Mouse (Mus musculus): ENCODE results near the gene Tgfbr2.
A peak's percentile ranks its signal among the peaks of the same experiment; 100 is the strongest.
"Not testable (repeated sequence)": the region's sequence is repeated elsewhere in the genome, so short reads cannot be mapped to it uniquely, and the experiment has no call there.

Tgfbr2 gene

GRCm38 (mm10) chr9:116076946-116077345 lies 98.2 kb downstream of the Tgfbr2 start:
- DNase-seq (ENCODE audit: low read depth, low spot score) = no peak

- DNase-seq (ENCODE audit: low read depth, low spot score) = no peak
Measured at GRCm38 (mm10) chr9:116076163-116076562, 99.0 kb downstream of the Tgfbr2 start.

GRCm38 (mm10) chr9:116071561-116071960 lies 103.6 kb downstream of the Tgfbr2 start:
- DNase-seq (ENCODE audit: low read depth, low spot score) = not testable (repeated sequence)

- DNase-seq (ENCODE audit: low read depth, low spot score) = no peak
Measured at GRCm38 (mm10) chr9:116064774-116065173, 110.4 kb downstream of the Tgfbr2 start.

- DNase-seq (ENCODE audit: low read depth, low spot score) = no peak
Measured at GRCm38 (mm10) chr9:116060691-116061090, 114.5 kb downstream of the Tgfbr2 start.

GRCm38 (mm10) chr9:116059156-116059555 lies 116.0 kb downstream of the Tgfbr2 start:
- peak; percentile 21 for DNase-seq (ENCODE audit: low read depth, low spot score)

- no peak for DNase-seq (ENCODE audit: low read depth, low spot score)
Measured at GRCm38 (mm10) chr9:116058475-116058874, 116.7 kb downstream of the Tgfbr2 start.

GRCm38 (mm10) chr9:116053976-116054375 lies 121.2 kb downstream of the Tgfbr2 start:
- no peak for DNase-seq (ENCODE audit: low read depth, low spot score)

GRCm38 (mm10) chr9:116049985-116050384 lies 125.2 kb downstream of the Tgfbr2 start:
- DNase-seq (ENCODE audit: low read depth, low spot score) = no peak

- DNase-seq (ENCODE audit: low read depth, low spot score) = peak; percentile 50
Measured at GRCm38 (mm10) chr9:116041787-116042186, 133.4 kb downstream of the Tgfbr2 start.

- no peak for DNase-seq (ENCODE audit: low read depth, low spot score)
Measured at GRCm38 (mm10) chr9:116041369-116041768, 133.8 kb downstream of the Tgfbr2 start.

GRCm38 (mm10) chr9:116040852-116041251 lies 134.3 kb downstream of the Tgfbr2 start:
- not testable (repeated sequence) for DNase-seq (ENCODE audit: low read depth, low spot score)

- no peak for DNase-seq (ENCODE audit: low read depth, low spot score)
Measured at GRCm38 (mm10) chr9:116039981-116040380, 135.2 kb downstream of the Tgfbr2 start.

GRCm38 (mm10) chr9:116038275-116038674 lies 136.9 kb downstream of the Tgfbr2 start:
- no peak for DNase-seq (ENCODE audit: low read depth, low spot score)
